Mouse (Mus musculus): ENCODE measurements around the gene Gnaz. TPM values are rescaled to one million over a fixed set of nuclear protein-coding genes. Genes with fewer than 3 reads are reported as not detected.

Gene Gnaz
- polyA plus RNA-seq, 1 experiment from 2014 or later, result 5.6 TPM

GRCm38 (mm10) chr10:74994863-74995262 lies 27.9 kb downstream of the Gnaz start:
- TF ChIP-seq CTCF (IDR thresholded peaks at IDR 0.05), result no peak
- POLR2A ChIA-PET, result no interaction called here
- ATAC-seq, result no peak
- DNase-seq (ENCODE audit: low read depth, low spot score), result no peak
- in situ Hi-C loops (cut with MboI; ENCODE audit: low pct_unique_long_range_greater_than_20kb), result no loop called here
- CTCF ChIA-PET, result no interaction called here
- H3K27me3 ChIP-seq, result no peaks in the 10 kb centered on the region

- TF ChIP-seq CTCF (IDR thresholded peaks at IDR 0.05), result no peak
- no peaks in the 10 kb centered on the region for H3K27me3 ChIP-seq
- ChIA-PET CTCF (no interaction called here), POLR2A (no interaction called here)
- ATAC-seq, result no peak
- in situ Hi-C loops (cut with MboI; ENCODE audit: low pct_unique_long_range_greater_than_20kb), result no loop called here
- no peak for DNase-seq (ENCODE audit: low read depth, low spot score)
Observed at GRCm38 (mm10) chr10:74995377-74995776, 28.4 kb downstream of the Gnaz start.

GRCm38 (mm10) chr10:75001391-75001790 lies 34.4 kb downstream of the Gnaz start:
- ChIA-PET POLR2A (no interaction called here), CTCF (interaction anchor here (0.7 kb wide), 1 partner anchor 17 kb away, joined by 3 read pairs; no protein-coding TSS in a partner anchor)
- no peaks in the 10 kb centered on the region for H3K27me3 ChIP-seq
- no peak for TF ChIP-seq CTCF (IDR thresholded peaks at IDR 0.05)
- in situ Hi-C loops (cut with MboI; ENCODE audit: low pct_unique_long_range_greater_than_20kb), result no loop called here
- DNase-seq (ENCODE audit: low read depth, low spot score), result no peak
- ATAC-seq, result no peak

GRCm38 (mm10) chr10:75004067-75004466 lies 37.1 kb downstream of the Gnaz start:
- DNase-seq (ENCODE audit: low read depth, low spot score) (no peak), ATAC-seq (no peak)
- TF ChIP-seq CTCF (IDR thresholded peaks at IDR 0.05), result no peak
- H3K27me3 ChIP-seq, result no peaks in the 10 kb centered on the region
- CTCF ChIA-PET, result no interaction called here
- in situ Hi-C loops (cut with MboI; ENCODE audit: low pct_unique_long_range_greater_than_20kb), result no loop called here
- POLR2A ChIA-PET, result no interaction called here

GRCm38 (mm10) chr10:75006889-75007662 lies 40.1 kb downstream of the Gnaz start:
- in situ Hi-C loops (cut with MboI; ENCODE audit: low pct_unique_long_range_greater_than_20kb), result no loop called here
- ATAC-seq, result no peak
- DNase-seq (ENCODE audit: low read depth, low spot score), result no peak
- ChIA-PET POLR2A (no interaction called here), CTCF (interaction anchor here (1.4 kb wide), 1 partner anchor 87 kb away, joined by 4 read pairs; no protein-coding TSS in a partner anchor)
- no peak for TF ChIP-seq CTCF (IDR thresholded peaks at IDR 0.05)
- peaks cover 6% of the 10 kb centered on the region for H3K27me3 ChIP-seq

GRCm38 (mm10) chr10:75010704-75011103 lies 43.7 kb downstream of the Gnaz start:
- POLR2A ChIA-PET, result no interaction called here
- CTCF ChIA-PET, result interaction anchor here (1.5 to 4.3 kb wide), 2 partner anchors 11 to 27 kb away, joined by 5 to 11 read pairs; no protein-coding TSS in a partner anchor
- H3K27me3 ChIP-seq, result peaks cover 6% of the 10 kb centered on the region
- no peak for TF ChIP-seq CTCF (IDR thresholded peaks at IDR 0.05)
- in situ Hi-C loops (cut with MboI; ENCODE audit: low pct_unique_long_range_greater_than_20kb), result no loop called here
- DNase-seq (ENCODE audit: low read depth, low spot score), result no peak
- no peak for ATAC-seq

- in situ Hi-C loops (cut with MboI; ENCODE audit: low pct_unique_long_range_greater_than_20kb), result no loop called here
- ChIA-PET CTCF (no interaction called here), POLR2A (interaction anchor here (0.6 to 0.7 kb wide), 3 partner anchors 52 to 98 kb away, joined by 4 to 5 read pairs (median 5); no protein-coding TSS in a partner anchor)
- DNase-seq (ENCODE audit: low read depth, low spot score), result no peak
- no peak for TF ChIP-seq CTCF (IDR thresholded peaks at IDR 0.05)
- no peak for ATAC-seq
- peaks cover 6% of the 10 kb centered on the region for H3K27me3 ChIP-seq
Observed at GRCm38 (mm10) chr10:75015465-75015864, 48.5 kb downstream of the Gnaz start.

- CTCF ChIA-PET, result no interaction called here
Observed at GRCm38 (mm10) chr10:75016481-75016880, 49.5 kb downstream of the Gnaz start.

GRCm38 (mm10) chr10:75020271-75020670 lies 53.3 kb downstream of the Gnaz start:
- no peak for ATAC-seq
- in situ Hi-C loops (cut with MboI; ENCODE audit: low pct_unique_long_range_greater_than_20kb), result loop anchor here (5.0 kb wide), 1 partner anchor 78 kb away; no protein-coding TSS in a partner anchor
- no peaks in the 10 kb centered on the region for H3K27me3 ChIP-seq
- POLR2A ChIA-PET, result no interaction called here
- TF ChIP-seq CTCF (IDR thresholded peaks at IDR 0.05), result no peak
- DNase-seq (ENCODE audit: low read depth, low spot score), result no peak
- CTCF ChIA-PET, result interaction anchor here (1.1 to 3.4 kb wide), 3 partner anchors 10 to 131 kb away, joined by 3 to 12 read pairs (median 11); no protein-coding TSS in a partner anchor

More at GRCm38 (mm10) chr10:75016481-75016880, 49.5 kb downstream of the Gnaz start:
- no peak for ATAC-seq
- POLR2A ChIA-PET, result no interaction called here
- no peak for DNase-seq (ENCODE audit: low read depth, low spot score)
- H3K27me3 ChIP-seq, result peaks cover 6% of the 10 kb centered on the region
- in situ Hi-C loops (cut with MboI; ENCODE audit: low pct_unique_long_range_greater_than_20kb), result no loop called here
- TF ChIP-seq CTCF (IDR thresholded peaks at IDR 0.05), result no peak

GRCm38 (mm10) chr10:75021138-75021537 lies 54.2 kb downstream of the Gnaz start:
- ChIA-PET CTCF (interaction anchor here (1.1 to 3.4 kb wide), 6 partner anchors 10 to 130 kb away, joined by 3 to 12 read pairs (median 4); no protein-coding TSS in a partner anchor), POLR2A (no interaction called here)
- no peaks in the 10 kb centered on the region for H3K27me3 ChIP-seq
- DNase-seq (ENCODE audit: low read depth, low spot score) (no peak), ATAC-seq (no peak)
- in situ Hi-C loops (cut with MboI; ENCODE audit: low pct_unique_long_range_greater_than_20kb), result loop anchor here (5.0 kb wide), 1 partner anchor 79 kb away; no protein-coding TSS in a partner anchor
- TF ChIP-seq CTCF (IDR thresholded peaks at IDR 0.05), result no peak

- DNase-seq (ENCODE audit: low read depth, low spot score) (no peak), ATAC-seq (no peak)
- CTCF ChIA-PET, result no interaction called here
- in situ Hi-C loops (cut with MboI; ENCODE audit: low pct_unique_long_range_greater_than_20kb), result no loop called here
- no peak for TF ChIP-seq CTCF (IDR thresholded peaks at IDR 0.05)
- no peaks in the 10 kb centered on the region for H3K27me3 ChIP-seq
- POLR2A ChIA-PET, result no interaction called here
Observed at GRCm38 (mm10) chr10:75026491-75026890, 59.5 kb downstream of the Gnaz start.
